Mouse (Mus musculus): Measurements from ENCODE around the gene Hid1.

DNA sequence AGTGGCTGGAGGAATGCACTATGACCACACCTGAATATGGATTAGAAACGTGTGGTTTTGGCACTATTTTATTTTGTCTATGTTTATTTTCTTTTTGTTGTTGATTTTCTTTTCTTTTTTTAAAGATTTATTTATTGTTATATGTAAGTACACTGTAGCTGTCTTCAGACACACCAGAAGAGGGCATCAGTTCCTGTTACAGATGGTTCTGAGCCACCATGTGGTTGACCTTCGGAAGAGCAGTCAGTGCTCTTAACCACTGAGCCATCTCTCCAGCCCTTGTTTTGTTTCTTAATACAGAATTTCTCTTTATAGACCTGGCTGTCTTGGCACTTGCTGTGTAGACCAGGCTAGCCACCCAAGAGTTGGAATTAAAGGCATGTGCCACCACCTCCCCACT lies 5.2 kb upstream of the Hid1 start:
- TF ChIP-seq CTCF (IDR thresholded peaks at IDR 0.05; ENCODE audit: insufficient read depth, low read depth, low read length) (no peak), POLR2A (IDR thresholded peaks at IDR 0.05; ENCODE audit: insufficient read depth, low read depth, low read length) (no peak)
